Mouse (Mus musculus): Measurements from ENCODE around the gene Tnfrsf18. TPM values are rescaled to one million over a fixed set of nuclear protein-coding genes. Genes with fewer than 3 reads are reported as not detected.
A peak's percentile ranks its signal among the peaks of the same experiment; 100 is the strongest.

Gene Tnfrsf18
- total RNA-seq, 2 experiments from 2014 or later = 0.45 to 0.49 TPM

- peak; percentile 61 to 62 for DNase-seq
Observed at GRCm38 (mm10) chr4:156033476-156034119, 7.6 kb downstream of the Tnfrsf18 start.

GRCm38 (mm10) chr4:156034301-156034700 lies 8.3 kb downstream of the Tnfrsf18 start:
- no peak for DNase-seq

- DNase-seq = no peak
Observed at GRCm38 (mm10) chr4:156034901-156035300, 8.9 kb downstream of the Tnfrsf18 start.

- DNase-seq = no peak
Observed at GRCm38 (mm10) chr4:156044754-156045153, 18.8 kb downstream of the Tnfrsf18 start.

- no peak for DNase-seq
Observed at GRCm38 (mm10) chr4:156049779-156050178, 23.8 kb downstream of the Tnfrsf18 start.

- DNase-seq = peak in 1 of 2 experiments; percentile 18
Observed at GRCm38 (mm10) chr4:156050391-156050980, 24.5 kb downstream of the Tnfrsf18 start.

GRCm38 (mm10) chr4:156053113-156053512 lies 27.1 kb downstream of the Tnfrsf18 start:
- no peak for DNase-seq

- DNase-seq = no peak
Observed at GRCm38 (mm10) chr4:156054130-156054529, 28.2 kb downstream of the Tnfrsf18 start.

- no peak for DNase-seq
Observed at GRCm38 (mm10) chr4:156054606-156055005, 28.6 kb downstream of the Tnfrsf18 start.

GRCm38 (mm10) chr4:156055173-156055572 lies 29.2 kb downstream of the Tnfrsf18 start:
- DNase-seq = no peak

- no peak for DNase-seq
Observed at GRCm38 (mm10) chr4:156057702-156058101, 31.7 kb downstream of the Tnfrsf18 start.

GRCm38 (mm10) chr4:156058826-156059225 lies 32.9 kb downstream of the Tnfrsf18 start:
- DNase-seq = no peak

GRCm38 (mm10) chr4:156059261-156059660 lies 33.3 kb downstream of the Tnfrsf18 start, which contains the start of gene Ttll10:
Ttll10 (minus strand) TSS chr4:156059414.
- no peak for DNase-seq

- DNase-seq = no peak
Observed at GRCm38 (mm10) chr4:156059713-156060112, 33.7 kb downstream of the Tnfrsf18 start.

- DNase-seq = no peak
Observed at GRCm38 (mm10) chr4:156063861-156064509, 38.0 kb downstream of the Tnfrsf18 start.

- peak; percentile 34 to 46 for DNase-seq
Observed at GRCm38 (mm10) chr4:156064510-156064897, 38.5 kb downstream of the Tnfrsf18 start.

- no peak for DNase-seq
Observed at GRCm38 (mm10) chr4:156065156-156065894, 39.4 kb downstream of the Tnfrsf18 start.

- no peak for DNase-seq
Observed at GRCm38 (mm10) chr4:156067256-156067949, 41.4 kb downstream of the Tnfrsf18 start.

- DNase-seq = no peak
Observed at GRCm38 (mm10) chr4:156069701-156070100, 43.7 kb downstream of the Tnfrsf18 start.

- DNase-seq = no peak
Observed at GRCm38 (mm10) chr4:156070276-156070675, 44.3 kb downstream of the Tnfrsf18 start.

GRCm38 (mm10) chr4:156070716-156071115 lies 44.8 kb downstream of the Tnfrsf18 start:
- DNase-seq = no peak

GRCm38 (mm10) chr4:156076911-156077382 lies 51.0 kb downstream of the Tnfrsf18 start:
- no peak for DNase-seq

Measured in heart, adult 18-20 months (tissue).